Mouse (Mus musculus): ENCODE data around the gene Vmn2r109.
"Not testable (repeated sequence)": the region's sequence is repeated elsewhere in the genome, so short reads cannot be mapped to it uniquely, and the experiment has no call there.

The Vmn2r109 gene

GRCm38 (mm10) chr17:20564656-20565055 lies at the start of gene Vmn2r109:
Vmn2r109 (minus strand) TSS chr17:20564756.
- DNase-seq (ENCODE audit: low read depth), result no peak

DNA sequence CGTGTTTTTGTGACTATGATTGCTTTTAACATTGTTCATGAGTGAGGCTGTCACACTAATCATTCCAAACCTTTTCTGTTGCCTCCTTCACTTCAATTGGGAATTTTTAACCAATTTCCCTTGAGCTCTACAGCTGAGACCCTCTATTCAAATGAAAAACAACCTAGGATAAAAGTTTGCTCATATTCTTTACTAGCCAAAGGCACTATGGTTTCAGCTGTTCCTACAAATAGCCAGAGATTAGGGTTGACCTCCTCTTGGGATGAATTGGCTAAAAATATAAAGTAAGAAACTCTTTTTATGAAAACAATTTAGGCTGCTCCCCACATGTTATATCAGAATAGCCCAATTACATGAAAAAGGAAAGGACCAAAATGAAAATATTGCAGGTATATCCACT lies 31.8 kb upstream of the Vmn2r109 start, which contains the start of gene Vmn2r110:
Vmn2r110 (minus strand) TSS at position 101 of the 400 bp plus-strand sequence.
- no peak for DNase-seq (ENCODE audit: low read depth)

DNA sequence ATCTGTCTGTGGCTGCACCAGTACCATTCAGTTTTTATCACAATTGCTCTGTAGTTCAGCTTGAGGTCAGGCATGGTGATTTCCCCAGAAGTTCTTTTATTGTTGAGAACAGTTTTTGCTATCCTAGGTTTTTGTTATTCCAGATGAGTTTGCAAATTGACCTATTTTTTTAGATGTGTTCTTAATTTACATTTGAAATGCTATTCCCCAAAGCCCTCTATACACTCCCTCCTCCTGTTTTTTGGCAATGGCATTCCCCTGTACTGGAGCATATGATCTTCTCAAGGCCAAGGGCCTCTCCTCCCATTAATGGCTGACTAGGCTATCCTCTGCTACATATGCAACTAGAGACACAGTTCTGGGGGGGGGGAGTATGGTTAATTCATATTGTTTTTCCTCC lies 56.3 kb downstream of the Vmn2r109 start:
- DNase-seq (ENCODE audit: low read depth), result not testable (repeated sequence)

- no peak for DNase-seq (ENCODE audit: low read depth)
These were observed 66.7 kb downstream of the Vmn2r109 start, which contains the start of gene Vmn1r225 for GRCm38 (mm10) chr17:20497858-20498257. Vmn1r225 (plus strand) TSS chr17:20498158.

Measured in naive thymus-derived CD4-positive, alpha-beta T cell, adult 2 months (primary cell).